Mouse (Mus musculus) embryonic facial prominence, embryonic 13.5 days (tissue): ENCODE data around the gene Selenof. TPM values are rescaled to one million over a fixed set of nuclear protein-coding genes. Genes with fewer than 3 reads are reported as not detected.

Experiments
- ATAC-seq: fragments of 200-750 bp; cut with Nextera tagmentation; 2 replicates; pipeline ENCODE4 v1.8.0; 2017; ENCODE audit warnings: low read depth; ENCODE audit not compliant: insufficient number of reproducible peaks, insufficient read depth, low FRiP score, low TSS enrichment
- H3K27ac ChIP-seq: fragments of 300-500 bp; sonication (generic); 2 replicates; pipeline ENCODE4 v1.5.1; 2015; ENCODE audit warnings: moderate library complexity, mild to moderate bottlenecking, inconsistent platforms
- H3K27me3 ChIP-seq: fragments of 300-500 bp; sonication (generic); 2 replicates; pipeline ENCODE4 v1.6.1; 2015; ENCODE audit warnings: mild to moderate bottlenecking, inconsistent platforms
- H3K36me3 ChIP-seq: fragments of 300-500 bp; sonication (generic); 2 replicates; pipeline ENCODE4 v1.6.1; 2015; ENCODE audit warnings: mild to moderate bottlenecking, inconsistent platforms
- H3K4me1 ChIP-seq: fragments of 300-500 bp; sonication (generic); 2 replicates; pipeline ENCODE4 v1.6.1; 2015; ENCODE audit warnings: inconsistent platforms
- H3K4me2 ChIP-seq: fragments of 300-500 bp; sonication (generic); 2 replicates; pipeline ENCODE4 v1.6.1; 2015; ENCODE audit warnings: moderate library complexity, mild to moderate bottlenecking, inconsistent platforms
- H3K4me3 ChIP-seq: fragments of 300-500 bp; sonication (generic); 2 replicates; pipeline ENCODE4 v1.5.1; 2015; ENCODE audit warnings: mild to moderate bottlenecking, inconsistent platforms
- H3K9ac ChIP-seq: fragments of 300-500 bp; sonication (generic); 2 replicates; pipeline ENCODE4 v1.6.1; 2015; ENCODE audit warnings: mild to moderate bottlenecking, inconsistent platforms
- H3K9me3 ChIP-seq: fragments of 300-500 bp; sonication (generic); 2 replicates; pipeline ENCODE4 v1.6.1; 2016; ENCODE audit warnings: inconsistent platforms
- WGBS: fragments of 180-500 bp; shearing (Covaris S2); methylation state at CpG from one replicate; pipeline ENCODE4 v1.1.7; 2015; ENCODE audit warnings: mixed read lengths; 5-methylcytosine and 5-hydroxymethylcytosine counted together
- polyA plus RNA-seq: library from polyadenylated mRNA; unstranded; fragments of >200 nt; fragmentation: Nextera tagmentation; extraction: Ambion mirVana; gene quantifications from 2 replicates; pipeline ENCODE4 v1.2.1, GENCODE M21; 2015

Gene Selenof
- polyA plus RNA-seq, 1 experiment from 2014 or later, result 619 TPM

DNA sequence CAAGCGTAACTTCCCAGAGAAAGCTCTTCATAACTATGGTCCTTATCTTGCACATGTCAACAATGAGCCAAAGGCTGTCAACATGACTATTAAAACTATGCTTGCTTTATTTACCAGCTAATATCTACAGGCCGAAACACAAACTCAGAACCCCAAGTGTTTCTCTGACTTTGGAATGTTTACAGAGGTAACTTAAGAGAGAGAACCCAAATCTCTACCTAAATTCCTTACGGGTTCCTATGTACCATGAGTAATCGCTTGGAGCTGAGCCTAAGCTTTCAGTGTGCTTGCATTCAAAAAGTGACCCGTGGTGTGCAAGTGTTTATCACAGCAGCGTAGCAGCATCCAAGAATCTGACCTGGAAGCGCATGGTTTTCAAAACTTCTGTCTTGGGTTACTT, 4.9 kb upstream of the Selenof start:
- 88% methylated on average over 7 of the region's 7 CpGs for WGBS
- H3K4me1 ChIP-seq, result peaks cover 29% of the 10 kb centered on the region
- no peak overlapping the region for H3K27ac ChIP-seq
- H3K9me3 ChIP-seq, result no peaks in the 10 kb centered on the region
- H3K4me3 ChIP-seq, result no peak overlapping the region
- H3K36me3 ChIP-seq, result no peaks in the 10 kb centered on the region
- H3K27me3 ChIP-seq, result no peaks in the 10 kb centered on the region
- H3K9ac ChIP-seq, result no peak overlapping the region
- H3K4me2 ChIP-seq, result no peak overlapping the region
- ATAC-seq, result no peak

DNA sequence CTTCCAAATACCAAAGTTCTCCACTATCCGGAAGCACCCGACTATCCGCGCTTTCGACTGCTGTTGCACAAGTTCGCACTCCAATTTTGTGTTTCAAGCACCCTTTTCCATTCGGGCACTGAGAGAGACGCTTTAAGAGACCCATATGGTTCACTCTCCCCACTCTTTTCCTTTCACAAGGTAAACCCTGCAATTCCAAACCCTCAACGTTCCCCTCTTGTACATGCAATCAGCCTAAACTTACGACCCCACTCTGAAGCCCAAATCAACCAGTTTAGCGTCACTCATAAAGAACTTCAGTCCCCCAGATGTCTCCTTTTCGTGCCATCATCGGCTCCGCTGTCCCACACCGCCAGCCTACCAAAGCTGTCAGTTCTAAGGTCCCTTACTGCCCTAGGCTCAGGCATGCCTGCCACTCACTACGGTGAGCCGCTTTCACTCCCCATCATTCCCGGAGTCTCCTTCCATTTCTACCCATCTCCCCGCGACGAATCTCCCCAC, 1.2 kb upstream of the Selenof start:
- peaks cover 34% of the 10 kb centered on the region for H3K4me1 ChIP-seq
- H3K4me3 ChIP-seq, result peak overlapping the region; percentile 84
- no peak for ATAC-seq
- H3K4me2 ChIP-seq, result peak overlapping the region; percentile 93
- WGBS, result under 1% methylated on average over 21 of the region's 21 CpGs
- no peaks in the 10 kb centered on the region for H3K27me3 ChIP-seq
- H3K27ac ChIP-seq, result no peak overlapping the region
- H3K9me3 ChIP-seq, result no peaks in the 10 kb centered on the region
- peak overlapping the region; percentile 94 for H3K9ac ChIP-seq
- peaks cover 9% of the 10 kb centered on the region; the same call in 1 of the 2 replicates for H3K36me3 ChIP-seq

DNA sequence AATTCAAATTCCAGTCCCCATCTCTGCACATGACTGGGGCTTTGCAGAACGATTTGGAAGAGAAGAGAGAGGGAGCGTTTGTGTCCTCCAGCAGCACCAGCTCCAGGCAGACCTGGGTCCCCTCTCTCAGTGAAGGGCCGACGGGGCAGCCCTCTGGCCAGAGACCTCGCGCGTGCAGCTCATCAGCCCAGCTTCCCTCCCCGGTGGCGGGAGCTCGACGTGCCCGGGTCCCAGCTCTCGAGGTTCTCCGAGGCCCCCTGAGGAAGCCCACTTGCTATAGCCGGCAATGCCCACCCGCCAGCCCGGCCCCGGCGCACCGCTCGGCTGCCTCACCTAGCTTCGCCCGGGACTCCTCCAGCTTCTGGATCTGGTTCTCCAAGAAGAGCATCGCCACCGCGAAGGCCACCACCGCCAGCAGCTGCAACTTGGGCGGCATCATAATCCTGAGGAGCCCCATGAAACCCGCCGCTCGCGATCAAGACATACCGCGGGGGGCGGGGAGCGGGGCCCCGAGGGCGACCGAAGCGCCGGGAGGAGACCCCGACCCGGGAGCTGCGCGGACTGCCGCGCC, 618 bp upstream of the Selenof start:
- ATAC-seq, result peak; percentile 5; the same call in 1 of the 2 replicates
- no peaks in the 10 kb centered on the region for H3K27me3 ChIP-seq

GRCm38 (mm10) chr3:144570816-144571487, 848 bp downstream of the Selenof start:
- peaks cover 16% of the 10 kb centered on the region for H3K36me3 ChIP-seq
- H3K4me2 ChIP-seq, result peak overlapping the region; percentile 93
- ATAC-seq, result no peak
- H3K9ac ChIP-seq, result peak overlapping the region; percentile 93
- H3K4me3 ChIP-seq, result peak overlapping the region; percentile 84
- peaks cover 34% of the 10 kb centered on the region for H3K4me1 ChIP-seq
- no peaks in the 10 kb centered on the region for H3K9me3 ChIP-seq
- WGBS, result under 1% methylated on average over 25 of the region's 25 CpGs
- peak overlapping the region; percentile 92 for H3K27ac ChIP-seq
- H3K27me3 ChIP-seq, result no peaks in the 10 kb centered on the region

More for the DNA sequence above, 618 bp upstream of the Selenof start:
- WGBS, result under 1% methylated on average over 47 of the region's 47 CpGs
- peaks cover 11% of the 10 kb centered on the region; the same call in 1 of the 2 replicates for H3K36me3 ChIP-seq
- H3K4me2 ChIP-seq, result peak overlapping the region; percentile 93
- H3K4me1 ChIP-seq, result peaks cover 34% of the 10 kb centered on the region
- H3K9ac ChIP-seq, result peak overlapping the region; percentile 94
- H3K4me3 ChIP-seq, result peak overlapping the region; percentile 84
- H3K9me3 ChIP-seq, result no peaks in the 10 kb centered on the region
- H3K27ac ChIP-seq, result peak overlapping the region; percentile 86

DNA sequence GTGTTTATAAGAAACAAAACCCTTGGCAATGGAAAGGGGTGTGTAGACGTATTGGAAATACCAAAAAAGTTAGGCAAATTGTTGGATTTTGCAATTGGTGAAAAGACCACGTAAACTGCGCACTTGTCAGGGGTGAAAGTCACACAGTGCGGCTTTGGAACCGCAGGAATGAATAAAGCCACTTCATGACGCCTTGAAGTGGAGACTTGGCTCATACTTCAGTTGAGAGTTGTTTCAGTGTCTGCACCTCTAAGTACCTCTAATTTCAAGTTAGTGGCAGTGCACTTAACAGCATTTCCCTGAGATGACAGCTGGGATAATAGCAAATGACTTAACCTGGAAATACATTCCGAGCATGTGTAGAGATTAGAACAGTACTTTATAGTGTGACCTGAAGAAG, 4.2 kb downstream of the Selenof start:
- no peak for ATAC-seq
- no peaks in the 10 kb centered on the region for H3K27me3 ChIP-seq
- no peak overlapping the region for H3K4me3 ChIP-seq
- no peak overlapping the region for H3K4me2 ChIP-seq
- H3K36me3 ChIP-seq, result peaks cover 32% of the 10 kb centered on the region
- peaks cover 26% of the 10 kb centered on the region for H3K4me1 ChIP-seq
- H3K27ac ChIP-seq, result no peak overlapping the region
- no peaks in the 10 kb centered on the region for H3K9me3 ChIP-seq
- no peak overlapping the region for H3K9ac ChIP-seq
- 90% methylated on average over 7 of the region's 7 CpGs for WGBS

DNA sequence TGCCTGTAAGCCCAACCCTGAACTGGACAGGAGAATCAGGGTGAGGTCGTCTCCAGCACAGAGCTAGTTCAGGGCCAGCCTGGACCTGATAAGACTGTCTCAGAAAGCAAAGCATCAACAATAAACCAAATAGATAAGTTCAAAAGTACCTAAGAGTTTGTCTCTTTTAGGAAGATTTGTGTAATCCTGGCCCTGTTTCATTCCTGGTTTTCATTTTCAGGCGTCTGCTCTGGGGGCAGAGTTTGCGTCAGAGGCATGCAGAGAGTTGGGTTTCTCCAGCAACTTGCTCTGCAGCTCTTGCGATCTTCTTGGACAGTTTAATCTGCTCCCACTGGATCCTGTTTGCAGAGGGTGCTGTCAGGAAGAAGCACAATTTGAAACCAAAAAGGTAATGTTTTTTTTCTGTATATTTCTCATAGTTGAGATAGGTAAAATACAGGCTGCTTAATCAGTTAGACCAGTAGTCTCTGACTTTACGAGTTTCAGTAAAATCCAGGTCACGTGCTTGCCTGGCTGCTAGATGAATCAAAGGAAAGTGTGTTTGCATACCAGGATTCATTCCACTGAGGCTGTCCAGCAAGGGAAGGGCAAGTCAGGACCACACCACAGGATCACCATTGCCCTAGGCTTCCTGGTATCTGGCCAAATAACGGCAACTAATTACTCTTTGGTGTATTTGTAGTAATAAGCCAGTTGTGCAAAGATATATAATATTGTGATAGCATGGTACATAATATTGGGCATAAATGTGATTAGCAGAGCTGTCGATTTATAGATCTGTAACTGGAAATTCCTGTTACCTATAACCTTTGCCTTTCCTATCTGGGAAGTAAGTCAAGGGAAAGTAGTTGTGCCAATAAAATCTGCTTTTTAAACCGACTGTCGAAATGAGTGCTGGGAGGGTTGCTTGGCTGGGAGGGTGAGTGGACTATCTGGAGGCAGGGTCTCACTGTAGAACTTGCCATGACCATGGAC, 7.5 kb downstream of the Selenof start:
- Histone ChIP-seq H3K4me1 (peaks cover 27% of the 10 kb centered on the region), H3K9me3 (no peaks in the 10 kb centered on the region), H3K4me3 (no peak overlapping the region), H3K27ac (no peak overlapping the region), H3K4me2 (no peak overlapping the region), H3K27me3 (no peaks in the 10 kb centered on the region), H3K9ac (no peak overlapping the region), H3K36me3 (peaks cover 60% of the 10 kb centered on the region)
- WGBS, result 76% methylated on average over 10 of the region's 10 CpGs
- ATAC-seq, result no peak

DNA sequence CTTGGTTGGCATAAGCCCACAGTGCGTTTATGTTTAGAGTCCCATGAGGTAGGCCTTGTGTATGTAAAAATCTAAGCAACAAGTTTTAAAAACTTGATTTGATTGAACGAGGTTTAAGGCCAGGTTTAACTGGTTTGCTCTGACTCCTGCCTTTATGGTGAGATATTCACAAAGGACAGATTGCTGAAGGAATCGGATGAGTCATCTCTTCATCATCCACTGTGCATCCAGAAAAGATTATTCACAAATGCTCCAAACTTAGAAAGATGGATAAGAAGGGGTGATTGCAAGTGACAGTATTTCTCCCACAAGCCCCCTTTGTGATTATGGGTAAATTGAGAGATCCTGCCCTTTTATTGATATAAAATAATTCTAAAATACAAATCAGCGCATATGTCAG, 8.8 kb downstream of the Selenof start:
- no peaks in the 10 kb centered on the region for H3K27me3 ChIP-seq
- no peak overlapping the region for H3K4me2 ChIP-seq
- WGBS, result 92% methylated on average over 4 of the region's 4 CpGs
- no peak overlapping the region for H3K4me3 ChIP-seq
- peaks cover 57% of the 10 kb centered on the region for H3K36me3 ChIP-seq
- peaks cover 25% of the 10 kb centered on the region for H3K4me1 ChIP-seq
- ATAC-seq, result no peak
- H3K27ac ChIP-seq, result no peak overlapping the region
- no peak overlapping the region for H3K9ac ChIP-seq
- H3K9me3 ChIP-seq, result no peaks in the 10 kb centered on the region

GRCm38 (mm10) chr3:144579796-144580195, 9.7 kb downstream of the Selenof start:
- H3K27ac ChIP-seq, result no peak overlapping the region
- no peak overlapping the region for H3K4me3 ChIP-seq
- no peak overlapping the region for H3K4me2 ChIP-seq
- no peaks in the 10 kb centered on the region for H3K9me3 ChIP-seq
- H3K9ac ChIP-seq, result no peak overlapping the region
- H3K36me3 ChIP-seq, result peaks cover 53% of the 10 kb centered on the region
- no peaks in the 10 kb centered on the region for H3K27me3 ChIP-seq
- peaks cover 33% of the 10 kb centered on the region for H3K4me1 ChIP-seq
- no peak for ATAC-seq
- 89% methylated on average over 5 of the region's 5 CpGs for WGBS

GRCm38 (mm10) chr3:144580281-144580680, 10.2 kb downstream of the Selenof start:
- no peak for ATAC-seq
- Histone ChIP-seq H3K4me3 (no peak overlapping the region), H3K9me3 (no peaks in the 10 kb centered on the region), H3K4me2 (no peak overlapping the region), H3K4me1 (peaks cover 36% of the 10 kb centered on the region), H3K36me3 (peaks cover 54% of the 10 kb centered on the region), H3K27ac (no peak overlapping the region), H3K9ac (no peak overlapping the region), H3K27me3 (no peaks in the 10 kb centered on the region)
- 85% methylated on average over 7 of the region's 7 CpGs for WGBS

- Histone ChIP-seq H3K4me3 (no peak overlapping the region), H3K36me3 (peaks cover 62% of the 10 kb centered on the region), H3K27ac (no peak overlapping the region), H3K4me2 (no peak overlapping the region), H3K4me1 (peaks cover 41% of the 10 kb centered on the region), H3K27me3 (no peaks in the 10 kb centered on the region), H3K9ac (no peak overlapping the region), H3K9me3 (no peaks in the 10 kb centered on the region)
- no peak for ATAC-seq
- 82% methylated on average over 3 of the region's 3 CpGs for WGBS
Measured at GRCm38 (mm10) chr3:144581842-144582241, 11.7 kb downstream of the Selenof start.

DNA sequence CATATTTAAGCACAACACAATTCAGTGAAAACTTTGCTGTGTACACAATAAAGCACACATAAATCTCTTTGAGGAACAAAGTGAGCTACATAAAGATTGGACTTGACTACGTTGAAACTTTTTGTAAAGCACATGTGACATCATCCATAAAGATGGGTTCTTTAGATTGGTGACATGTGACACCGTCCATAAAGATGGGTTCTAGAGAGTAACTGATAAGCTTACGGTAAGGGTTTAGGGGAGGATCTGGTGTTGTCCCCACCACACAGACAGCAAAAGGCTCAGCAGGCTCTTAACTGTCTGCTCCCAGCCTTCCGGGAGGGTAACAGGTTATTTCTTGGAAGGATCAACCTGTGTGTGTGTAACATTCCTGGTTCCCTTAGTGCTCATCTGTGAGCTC, 12.2 kb downstream of the Selenof start:
- Histone ChIP-seq H3K4me3 (no peak overlapping the region), H3K4me2 (no peak overlapping the region), H3K27ac (no peak overlapping the region), H3K27me3 (no peaks in the 10 kb centered on the region), H3K9ac (no peak overlapping the region), H3K9me3 (no peaks in the 10 kb centered on the region), H3K36me3 (peaks cover 67% of the 10 kb centered on the region), H3K4me1 (peaks cover 44% of the 10 kb centered on the region)
- no peak for ATAC-seq
- WGBS, result 94% methylated on average over 4 of the region's 4 CpGs
